ENCODE assay signal across 8 mouse cellular contexts in genomic region chr9:64174766-64175165, GRCm38 (mm10). TPM values are rescaled to one million over a fixed set of nuclear protein-coding genes. Genes with fewer than 3 reads are reported as not detected.
A peak's percentile ranks its signal among the peaks of the same experiment; 100 is the strongest.
DNase-seq lines count a peak whose midpoint lies in the region; ATAC-seq and TF ChIP-seq lines count a peak whose summit lies in the region.

No protein-coding gene starts in this region.

- H3K4me2 ChIP-seq in forebrain, embryonic 15.5 days (replicated peaks), result peak overlapping the region; percentile 89
- peak overlapping the region; percentile 77 for H3K4me2 ChIP-seq in liver, embryonic 13.5 days

- ATAC-seq in forebrain, embryonic 15.5 days (replicated peaks), result no peak
- ATAC-seq in liver, embryonic 13.5 days (ENCODE audit: low read depth), result no peak

- H3K9ac ChIP-seq in forebrain, embryonic 15.5 days (replicated peaks), result 0 out of 2 replicates have a peak overlapping the region, but pooled peaks have one; percentile 73
- H3K9ac ChIP-seq in liver, embryonic 13.5 days, result peak overlapping the region; percentile 94

- TF ChIP-seq CTCF in gastrocnemius, adult 2 months (IDR thresholded peaks at IDR 0.05), result no peak
- no peak for TF ChIP-seq CTCF in C2C12 (IDR thresholded peaks at IDR 0.05; ENCODE audit: control insufficient read depth, insufficient read depth, insufficient read length)

- H3K36me3 ChIP-seq in C2C12 (ENCODE audit: control insufficient read depth, insufficient read depth), result peaks cover 68% of the 10 kb centered on the region
- H3K36me3 ChIP-seq in forebrain, embryonic 15.5 days, result peaks cover 40% of the 10 kb centered on the region
- H3K36me3 ChIP-seq in liver, embryonic 13.5 days, result peaks cover 50% of the 10 kb centered on the region

- peaks cover 74% of the 10 kb centered on the region for H3K79me2 ChIP-seq in C2C12 (ENCODE audit: control insufficient read depth, insufficient read depth)

- DNase-seq in gastrocnemius, adult 2 months, result no peak
- no peak for DNase-seq in gastrocnemius, postnatal 25 days
- DNase-seq in liver, embryonic 13.5 days, result no peak
- DNase-seq in embryo, embryonic 11 days, result no peak
- no peak for DNase-seq in frontal cortex, postnatal 14 days (ENCODE audit: low spot score in 2 of 2)
- no peak for DNase-seq in kidney, postnatal 10 days

- H3K27ac ChIP-seq in gastrocnemius, adult 2 months, result no peak overlapping the region
- no peak overlapping the region for H3K27ac ChIP-seq in forebrain, embryonic 15.5 days (replicated peaks)
- H3K27ac ChIP-seq in liver, embryonic 13.5 days, result peak overlapping the region; percentile 64

- WGBS in forebrain, embryonic 15.5 days, result 75% methylated on average over 8 of the region's 8 CpGs
- WGBS in liver, embryonic 13.5 days (ENCODE audit: insufficient replicate concordance), result 27% methylated on average over 8 of the region's 8 CpGs

- H3K4me3 ChIP-seq in gastrocnemius, adult 2 months, result peak overlapping the region; percentile 80
- peak overlapping the region; percentile 88 for H3K4me3 ChIP-seq in C2C12 (ENCODE audit: insufficient read depth, poor library complexity, severe bottlenecking)
- H3K4me3 ChIP-seq in forebrain, embryonic 15.5 days, result peak overlapping the region; percentile 66
- H3K4me3 ChIP-seq in liver, embryonic 13.5 days (replicated peaks), result peak overlapping the region; percentile 89

- no peaks in the 10 kb centered on the region for H3K27me3 ChIP-seq in C2C12 (ENCODE audit: control insufficient read depth, insufficient read depth, insufficient read length)
- no peaks in the 10 kb centered on the region for H3K27me3 ChIP-seq in forebrain, embryonic 15.5 days
- no peaks in the 10 kb centered on the region for H3K27me3 ChIP-seq in liver, embryonic 13.5 days

- H3K4me1 ChIP-seq in forebrain, embryonic 15.5 days, result peaks cover 37% of the 10 kb centered on the region
- H3K4me1 ChIP-seq in liver, embryonic 13.5 days (replicated peaks), result peaks cover 66% of the 10 kb centered on the region

- peak overlapping the region; percentile 31 for H3ac ChIP-seq in C2C12 (ENCODE audit: control insufficient read depth, insufficient read length, low read depth)

- H3K79me3 ChIP-seq in C2C12 (ENCODE audit: low read depth), result peaks cover 60% of the 10 kb centered on the region

- intact Hi-C loops in gastrocnemius, adult 2 months (cut with DNase I), result loop anchor here (5.0 kb wide), 1 partner anchor 98 kb away; no protein-coding TSS in a partner anchor

- H3K9me3 ChIP-seq in forebrain, embryonic 15.5 days, result no peaks in the 10 kb centered on the region
- H3K9me3 ChIP-seq in liver, embryonic 13.5 days (replicated peaks), result no peaks in the 10 kb centered on the region

TF ChIP-seq in C2C12, 6 proteins besides CTCF, POLR2A, EP300 and RAD21:
- TF ChIP-seq FOSL1 (IDR thresholded peaks at IDR 0.05; ENCODE audit: insufficient read depth, low read length, poor library complexity, severe bottlenecking), result no peak
- TF ChIP-seq MAX (IDR thresholded peaks at IDR 0.05), result no peak
- TF ChIP-seq MYOG (IDR thresholded peaks at IDR 0.05; ENCODE audit: control insufficient read depth, extremely low read depth, insufficient read length), result no peak
- no peak for TF ChIP-seq CEBPB (IDR thresholded peaks at IDR 0.05; ENCODE audit: low read depth)
- TF ChIP-seq MYOD1 (IDR thresholded peaks at IDR 0.05; ENCODE audit: control insufficient read depth, insufficient read length, low read depth), result no peak
- no peak for TF ChIP-seq USF1 (IDR thresholded peaks at IDR 0.05; ENCODE audit: low read depth)

RNA-seq across cellular contexts. Expression of gene Rpl4, which starts 1.6 kb away (rescaled TPM):
- 100 to 1,000 TPM; 601 to 627 TPM for total RNA-seq in gastrocnemius, adult 2 months (2021)
- 100 to 1,000 TPM; 458 to 485 TPM for total RNA-seq in gastrocnemius, postnatal 25 days (2021)
- polyA plus RNA-seq in C2C12 (2012; fragmentation: generic; extraction: Trizol), result 1,235 TPM
- 734 and 758 TPM in 2 replicates for polyA plus RNA-seq in forebrain, embryonic 15.5 days (2015; fragmentation: Nextera tagmentation; extraction: Ambion mirVana)
- polyA plus RNA-seq in liver, embryonic 13.5 days (2015; fragmentation: Nextera tagmentation; extraction: Ambion mirVana), result 1,021 and 1,130 TPM in 2 replicates

RNA-seq across cellular contexts. Expression of gene Zwilch, which starts 1.9 kb away (rescaled TPM):
- total RNA-seq in gastrocnemius, adult 2 months (2021), result under 1 TPM; 0.41 to 0.42 TPM
- total RNA-seq in gastrocnemius, postnatal 25 days (2021), result under 1 TPM; 0.38 to 0.88 TPM
- polyA plus RNA-seq in C2C12 (2012; fragmentation: generic; extraction: Trizol), result 16.3 TPM
- 8.8 and 11.7 TPM in 2 replicates for polyA plus RNA-seq in forebrain, embryonic 15.5 days (2015; fragmentation: Nextera tagmentation; extraction: Ambion mirVana)
- polyA plus RNA-seq in liver, embryonic 13.5 days (2015; fragmentation: Nextera tagmentation; extraction: Ambion mirVana), result 14.7 and 17.6 TPM in 2 replicates

RNA-seq across cellular contexts. Expression of gene Snapc5, which starts 4.3 kb away (rescaled TPM):
- total RNA-seq in gastrocnemius, adult 2 months (2021), result 10 to 100 TPM; 19.3 to 24.4 TPM
- 10 to 100 TPM; 17.9 to 18.5 TPM for total RNA-seq in gastrocnemius, postnatal 25 days (2021)
- polyA plus RNA-seq in C2C12 (2012; fragmentation: generic; extraction: Trizol), result 6.0 TPM
- polyA plus RNA-seq in forebrain, embryonic 15.5 days (2015; fragmentation: Nextera tagmentation; extraction: Ambion mirVana), result 35.4 and 39.0 TPM in 2 replicates
- polyA plus RNA-seq in liver, embryonic 13.5 days (2015; fragmentation: Nextera tagmentation; extraction: Ambion mirVana), result 16.6 and 16.9 TPM in 2 replicates

RNA-seq across cellular contexts. Expression of gene Lctl, which starts 57.8 kb away (rescaled TPM):
- total RNA-seq in gastrocnemius, adult 2 months (2021), result under 1 TPM in 1 of 2 experiments, not detected in 1; 0.28 TPM
- total RNA-seq in gastrocnemius, postnatal 25 days (2021), result 1 to 10 TPM in 1 of 2 experiments, not detected in 1; 1.0 TPM
- 0.04 TPM for polyA plus RNA-seq in C2C12 (2012; fragmentation: generic; extraction: Trizol)
- polyA plus RNA-seq in forebrain, embryonic 15.5 days (2015; fragmentation: Nextera tagmentation; extraction: Ambion mirVana), result not detected in 2 replicates
- polyA plus RNA-seq in liver, embryonic 13.5 days (2015; fragmentation: Nextera tagmentation; extraction: Ambion mirVana), result not detected in 2 replicates
